Mouse (Mus musculus) c-Kit-positive CD71-positive TER-119-positive erythroid progenitor cells, embryonic 14.5 days (primary cell): ENCODE measurements around the gene Cdc20b.
A peak's percentile ranks its signal among the peaks of the same experiment; 100 is the strongest.
"Not testable (repeated sequence)": the region's sequence is repeated elsewhere in the genome, so short reads cannot be mapped to it uniquely, and the experiment has no call there.

ENCODE experiments used
- DNase-seq: peaks from one replicate; pipeline ENCODE4 v3.0.0-alpha.2; 2013; ENCODE audit warnings: low spot score

Cdc20b gene

GRCm38 (mm10) chr13:113034950-113035421 is at the start of gene Cdc20b:
Cdc20b (plus strand) TSS chr13:113035111.
- DNase-seq, result peak; percentile 68

- no peak for DNase-seq
These were observed 49.1 kb upstream of the Cdc20b start for GRCm38 (mm10) chr13:112985605-112986450.

GRCm38 (mm10) chr13:112986451-112986950 is 48.4 kb upstream of the Cdc20b start:
- DNase-seq, result no peak

GRCm38 (mm10) chr13:112987532-112987943 is 47.4 kb upstream of the Cdc20b start, which contains the start of gene Ccno:
Ccno (plus strand) TSS chr13:112987802.
- peak; percentile 46 for DNase-seq

- DNase-seq, result no peak
These were observed 46.9 kb upstream of the Cdc20b start for GRCm38 (mm10) chr13:112987991-112988390.

GRCm38 (mm10) chr13:112988866-112989265 is 46.0 kb upstream of the Cdc20b start:
- DNase-seq, result no peak

GRCm38 (mm10) chr13:112989541-112989940 is 45.4 kb upstream of the Cdc20b start:
- no peak for DNase-seq

- DNase-seq, result no peak
These were observed 44.6 kb upstream of the Cdc20b start for GRCm38 (mm10) chr13:112990346-112990745.

GRCm38 (mm10) chr13:112993531-112994152 is 41.3 kb upstream of the Cdc20b start, which contains the start of gene Mcidas:
Mcidas (plus strand) TSS chr13:112993845.
- DNase-seq, result no peak

GRCm38 (mm10) chr13:112994191-112994590 is 40.7 kb upstream of the Cdc20b start:
- DNase-seq, result peak; percentile 15

GRCm38 (mm10) chr13:112996407-112996806 is 38.5 kb upstream of the Cdc20b start:
- DNase-seq, result no peak

GRCm38 (mm10) chr13:112997369-112997768 is 37.5 kb upstream of the Cdc20b start:
- no peak for DNase-seq

- DNase-seq, result no peak
These were observed 36.3 kb upstream of the Cdc20b start for GRCm38 (mm10) chr13:112998427-112999201.

- DNase-seq, result no peak
These were observed 34.8 kb upstream of the Cdc20b start for GRCm38 (mm10) chr13:113000090-113000489.

- no peak for DNase-seq
These were observed 34.2 kb upstream of the Cdc20b start for GRCm38 (mm10) chr13:113000576-113001318.

GRCm38 (mm10) chr13:113012683-113013082 is 22.2 kb upstream of the Cdc20b start:
- DNase-seq, result no peak

- DNase-seq, result not testable (repeated sequence)
These were observed 21.5 kb upstream of the Cdc20b start for GRCm38 (mm10) chr13:113013174-113013953.

GRCm38 (mm10) chr13:113021521-113021920 is 13.4 kb upstream of the Cdc20b start:
- DNase-seq, result no peak

- DNase-seq, result no peak
These were observed 12.4 kb upstream of the Cdc20b start for GRCm38 (mm10) chr13:113022467-113022866.
